Mouse (Mus musculus): ENCODE measurements at regions not wholly inside any gene's neighbourhood (a gene's known extent, or its start where the extent isn't known, plus 50 kb on each side); places are given as distances from the start of the nearest gene placed in this dataset.

GRCm38 (mm10) chr7:73165521-73165920 lies 209.8 kb upstream of the Rgma start:
- Histone ChIP-seq H3K4me1 (ENCODE audit: control insufficient read depth, insufficient read depth, low read length) (no peaks in the 10 kb centered on the region), H3K9ac (ENCODE audit: low read depth, low read length) (no peak overlapping the region), H3K27ac (ENCODE audit: low read length) (no peak overlapping the region), H3K4me2 (ENCODE audit: low read depth, low read length) (no peak overlapping the region), H3K9me3 (ENCODE audit: control insufficient read depth, low read length) (no peaks in the 10 kb centered on the region), H3K4me3 (ENCODE audit: low read length) (no peak overlapping the region), H3K27me3 (replicated peaks; ENCODE audit: control insufficient read depth, insufficient read depth, low read length) (no peaks in the 10 kb centered on the region), H3K36me3 (ENCODE audit: control insufficient read depth, insufficient read depth, low read length) (no peaks in the 10 kb centered on the region)
- 92% methylated on average over 8 of the region's 8 CpGs for WGBS
- no peak for ATAC-seq

- WGBS = 72% methylated on average over 8 of the region's 8 CpGs
Measured at GRCm38 (mm10) chr7:73169416-73169815, 205.9 kb upstream of the Rgma start.

GRCm38 (mm10) chr7:73172615-73173014 lies 202.7 kb upstream of the Rgma start:
- Histone ChIP-seq H3K9me3 (ENCODE audit: control insufficient read depth, low read length) (no peaks in the 10 kb centered on the region), H3K4me2 (ENCODE audit: low read depth, low read length) (no peak overlapping the region), H3K4me3 (ENCODE audit: low read length) (no peak overlapping the region), H3K27me3 (replicated peaks; ENCODE audit: control insufficient read depth, insufficient read depth, low read length) (no peaks in the 10 kb centered on the region), H3K4me1 (ENCODE audit: control insufficient read depth, insufficient read depth, low read length) (no peaks in the 10 kb centered on the region), H3K9ac (ENCODE audit: low read depth, low read length) (no peak overlapping the region), H3K36me3 (ENCODE audit: control insufficient read depth, insufficient read depth, low read length) (no peaks in the 10 kb centered on the region), H3K27ac (ENCODE audit: low read length) (no peak overlapping the region)
- no peak for ATAC-seq
- 80% methylated on average over 4 of the region's 4 CpGs for WGBS

More at GRCm38 (mm10) chr7:73169416-73169815, 205.9 kb upstream of the Rgma start:
- no peaks in the 10 kb centered on the region for H3K4me1 ChIP-seq (ENCODE audit: control insufficient read depth, insufficient read depth, low read length)
- H3K27ac ChIP-seq (ENCODE audit: low read length) = no peak overlapping the region
- no peaks in the 10 kb centered on the region for H3K36me3 ChIP-seq (ENCODE audit: control insufficient read depth, insufficient read depth, low read length)
- H3K9me3 ChIP-seq (ENCODE audit: control insufficient read depth, low read length) = no peaks in the 10 kb centered on the region
- H3K27me3 ChIP-seq (replicated peaks; ENCODE audit: control insufficient read depth, insufficient read depth, low read length) = no peaks in the 10 kb centered on the region
- no peak overlapping the region for H3K4me3 ChIP-seq (ENCODE audit: low read length)
- no peak overlapping the region for H3K4me2 ChIP-seq (ENCODE audit: low read depth, low read length)
- ATAC-seq = no peak
- H3K9ac ChIP-seq (ENCODE audit: low read depth, low read length) = no peak overlapping the region

- Histone ChIP-seq H3K4me1 (ENCODE audit: control insufficient read depth, insufficient read depth, low read length) (no peaks in the 10 kb centered on the region), H3K27ac (ENCODE audit: low read length) (no peak overlapping the region), H3K4me3 (ENCODE audit: low read length) (no peak overlapping the region), H3K4me2 (ENCODE audit: low read depth, low read length) (no peak overlapping the region), H3K9me3 (ENCODE audit: control insufficient read depth, low read length) (no peaks in the 10 kb centered on the region), H3K36me3 (ENCODE audit: control insufficient read depth, insufficient read depth, low read length) (no peaks in the 10 kb centered on the region), H3K9ac (ENCODE audit: low read depth, low read length) (no peak overlapping the region), H3K27me3 (replicated peaks; ENCODE audit: control insufficient read depth, insufficient read depth, low read length) (no peaks in the 10 kb centered on the region)
- WGBS = 73% methylated on average over 8 of the region's 8 CpGs
- ATAC-seq = no peak
Measured at GRCm38 (mm10) chr7:73183761-73184160, 191.5 kb upstream of the Rgma start.

- no peak for ATAC-seq
Measured at GRCm38 (mm10) chr7:73184208-73185070, 190.9 kb upstream of the Rgma start.

GRCm38 (mm10) chr7:73185071-73185531 lies 190.2 kb upstream of the Rgma start:
- no peak for ATAC-seq
- H3K36me3 ChIP-seq (ENCODE audit: control insufficient read depth, insufficient read depth, low read length) = no peaks in the 10 kb centered on the region
- no peaks in the 10 kb centered on the region for H3K27me3 ChIP-seq (replicated peaks; ENCODE audit: control insufficient read depth, insufficient read depth, low read length)
- WGBS = 71% methylated on average over 10 of the region's 10 CpGs
- H3K27ac ChIP-seq (ENCODE audit: low read length) = no peak overlapping the region
- H3K4me1 ChIP-seq (ENCODE audit: control insufficient read depth, insufficient read depth, low read length) = no peaks in the 10 kb centered on the region
- H3K9ac ChIP-seq (ENCODE audit: low read depth, low read length) = no peak overlapping the region
- no peak overlapping the region for H3K4me2 ChIP-seq (ENCODE audit: low read depth, low read length)
- no peaks in the 10 kb centered on the region for H3K9me3 ChIP-seq (ENCODE audit: control insufficient read depth, low read length)
- no peak overlapping the region for H3K4me3 ChIP-seq (ENCODE audit: low read length)

More at GRCm38 (mm10) chr7:73184208-73185070, 190.9 kb upstream of the Rgma start:
- Histone ChIP-seq H3K4me3 (ENCODE audit: low read length) (no peak overlapping the region), H3K4me2 (ENCODE audit: low read depth, low read length) (no peak overlapping the region), H3K9me3 (ENCODE audit: control insufficient read depth, low read length) (no peaks in the 10 kb centered on the region), H3K36me3 (ENCODE audit: control insufficient read depth, insufficient read depth, low read length) (no peaks in the 10 kb centered on the region), H3K4me1 (ENCODE audit: control insufficient read depth, insufficient read depth, low read length) (no peaks in the 10 kb centered on the region), H3K27me3 (replicated peaks; ENCODE audit: control insufficient read depth, insufficient read depth, low read length) (no peaks in the 10 kb centered on the region), H3K9ac (ENCODE audit: low read depth, low read length) (no peak overlapping the region), H3K27ac (ENCODE audit: low read length) (no peak overlapping the region)
- WGBS = 85% methylated on average over 14 of the region's 14 CpGs

- WGBS = 95% methylated on average over 5 of the region's 5 CpGs
- Histone ChIP-seq H3K27ac (ENCODE audit: low read length) (no peak overlapping the region), H3K9me3 (ENCODE audit: control insufficient read depth, low read length) (no peaks in the 10 kb centered on the region), H3K36me3 (ENCODE audit: control insufficient read depth, insufficient read depth, low read length) (no peaks in the 10 kb centered on the region), H3K4me2 (ENCODE audit: low read depth, low read length) (no peak overlapping the region), H3K9ac (ENCODE audit: low read depth, low read length) (no peak overlapping the region), H3K4me1 (ENCODE audit: control insufficient read depth, insufficient read depth, low read length) (no peaks in the 10 kb centered on the region), H3K27me3 (replicated peaks; ENCODE audit: control insufficient read depth, insufficient read depth, low read length) (no peaks in the 10 kb centered on the region), H3K4me3 (ENCODE audit: low read length) (no peak overlapping the region)
- ATAC-seq = no peak
Measured at GRCm38 (mm10) chr7:73185591-73185990, 189.7 kb upstream of the Rgma start.

GRCm38 (mm10) chr7:73186501-73186900 lies 188.8 kb upstream of the Rgma start:
- H3K36me3 ChIP-seq (ENCODE audit: control insufficient read depth, insufficient read depth, low read length) = no peaks in the 10 kb centered on the region
- no peak overlapping the region for H3K27ac ChIP-seq (ENCODE audit: low read length)
- H3K27me3 ChIP-seq (replicated peaks; ENCODE audit: control insufficient read depth, insufficient read depth, low read length) = no peaks in the 10 kb centered on the region
- no peak overlapping the region for H3K4me3 ChIP-seq (ENCODE audit: low read length)
- 80% methylated on average over 3 of the region's 3 CpGs for WGBS
- H3K4me1 ChIP-seq (ENCODE audit: control insufficient read depth, insufficient read depth, low read length) = no peaks in the 10 kb centered on the region
- H3K9ac ChIP-seq (ENCODE audit: low read depth, low read length) = no peak overlapping the region
- H3K4me2 ChIP-seq (ENCODE audit: low read depth, low read length) = no peak overlapping the region
- ATAC-seq = no peak
- no peaks in the 10 kb centered on the region for H3K9me3 ChIP-seq (ENCODE audit: control insufficient read depth, low read length)

GRCm38 (mm10) chr7:73191388-73192278 lies 183.7 kb upstream of the Rgma start:
- Histone ChIP-seq H3K36me3 (ENCODE audit: control insufficient read depth, insufficient read depth, low read length) (no peaks in the 10 kb centered on the region), H3K27ac (ENCODE audit: low read length) (no peak overlapping the region), H3K27me3 (replicated peaks; ENCODE audit: control insufficient read depth, insufficient read depth, low read length) (no peaks in the 10 kb centered on the region), H3K4me3 (ENCODE audit: low read length) (no peak overlapping the region), H3K9me3 (ENCODE audit: control insufficient read depth, low read length) (no peaks in the 10 kb centered on the region), H3K4me1 (ENCODE audit: control insufficient read depth, insufficient read depth, low read length) (no peaks in the 10 kb centered on the region), H3K9ac (ENCODE audit: low read depth, low read length) (no peak overlapping the region), H3K4me2 (ENCODE audit: low read depth, low read length) (no peak overlapping the region)
- 55% methylated on average over 12 of the region's 12 CpGs for WGBS
- ATAC-seq = no peak
